Mouse (Mus musculus) subcutaneous adipose tissue, adult 2 months (tissue): Measurements from ENCODE around the gene Gm14412. TPM values are rescaled to one million over a fixed set of nuclear protein-coding genes. Genes with fewer than 3 reads are reported as not detected.

Experiments used
- polyA plus RNA-seq: library from polyadenylated mRNA; depleted of rRNA; stranded (reverse); fragments of >200 nt; gene quantifications from 2 replicates; pipeline ENCODE4 v1.2.3, GENCODE M21; 2012; ENCODE audit warnings: low replicate concordance; rRNA removed

The Gm14412 gene
- polyA plus RNA-seq, result 0.19 TPM in 1 of 2 replicates, not detected in the other

GRCm38 (mm10) chr2:177324257-177324733, at the start of gene Gm14412:
Gm14412 (minus strand) TSS chr2:177324307.

GRCm38 (mm10) chr2:177266936-177267335, 57.2 kb downstream of the Gm14412 start, which contains the start of gene Gm14409:
Gm14409 (minus strand) TSS chr2:177267036.

Other genes with a start within 250 kb of the Gm14412 start
- gene Gm14401, start 250.0 kb downstream of the Gm14412 start, polyA plus RNA-seq, result not detected in 2 replicates
- 5.7 and 10.6 TPM in 2 replicates for gene Gm14410, start 117.9 kb downstream of the Gm14412 start, polyA plus RNA-seq
- not detected in 2 replicates for gene Gm14409, start 57.3 kb downstream of the Gm14412 start, polyA plus RNA-seq
- 3.8 and 5.6 TPM in 2 replicates for gene Gm14418, start 74.0 kb upstream of the Gm14412 start, polyA plus RNA-seq
- gene Zfp970, start 140.4 kb upstream of the Gm14412 start, polyA plus RNA-seq, result 13.2 and 28.9 TPM in 2 replicates
- gene Gm14403, start 173.9 kb upstream of the Gm14412 start, polyA plus RNA-seq, result 3.6 and 9.2 TPM in 2 replicates